Mouse (Mus musculus) embryo, embryonic 11 days (tissue): ENCODE results near the gene Trpm1.

ENCODE experiments used
- DNase-seq: peaks from one replicate; pipeline ENCODE4 v3.0.0-alpha.2; 2015

Gene Trpm1

DNA sequence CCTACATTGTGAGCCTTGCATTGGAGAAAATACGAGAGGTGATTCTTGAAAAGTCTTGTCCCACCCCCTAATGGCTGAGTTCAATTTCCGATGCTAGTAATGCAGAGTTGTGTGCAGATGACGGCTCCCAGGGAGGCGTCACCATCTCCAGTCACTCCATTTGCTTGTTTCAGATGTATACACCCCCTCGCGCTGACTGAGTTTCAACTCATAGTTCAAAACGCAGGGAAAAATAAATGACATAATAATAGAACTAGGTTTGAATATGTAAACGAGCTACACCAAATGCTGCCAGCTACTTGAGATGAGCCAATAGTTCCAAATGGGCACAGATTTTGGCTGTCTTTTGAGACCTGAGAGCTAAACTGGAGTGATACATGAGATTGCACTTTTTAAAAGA, 84.1 kb downstream of the Trpm1 start:
- DNase-seq, result no peak

DNA sequence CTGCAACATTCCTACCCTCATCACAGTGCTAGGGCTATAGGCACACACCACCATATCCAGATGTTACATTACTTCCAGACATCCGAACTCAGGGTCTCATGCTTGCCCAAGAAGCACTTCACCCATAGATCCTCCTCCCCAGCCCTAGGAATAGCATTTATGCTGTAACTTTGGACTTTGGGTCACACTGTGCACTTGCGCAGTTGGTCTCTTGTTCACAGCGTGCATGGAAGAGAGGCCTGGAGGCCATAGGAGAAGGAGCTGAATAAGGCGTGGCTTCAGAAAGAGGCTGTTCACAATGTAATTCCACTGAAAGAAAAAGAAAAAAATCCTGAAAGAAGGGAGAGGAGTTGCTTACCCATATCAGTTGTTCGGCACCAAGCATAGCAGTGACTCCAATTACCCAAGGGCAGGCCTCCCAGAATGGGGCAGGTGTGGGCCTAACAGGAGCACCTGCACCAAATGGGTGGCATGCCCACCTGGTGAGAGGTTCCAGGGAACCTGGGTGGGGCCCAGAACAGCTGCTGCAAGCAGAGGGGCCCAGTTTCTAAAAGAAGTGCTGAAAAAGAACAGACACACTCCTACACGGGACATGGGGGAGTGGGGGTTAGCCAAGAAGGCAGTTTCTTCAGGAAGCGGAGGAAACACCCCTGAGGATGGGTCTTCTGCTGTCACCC, 84.9 kb downstream of the Trpm1 start:
- DNase-seq, result no peak

DNA sequence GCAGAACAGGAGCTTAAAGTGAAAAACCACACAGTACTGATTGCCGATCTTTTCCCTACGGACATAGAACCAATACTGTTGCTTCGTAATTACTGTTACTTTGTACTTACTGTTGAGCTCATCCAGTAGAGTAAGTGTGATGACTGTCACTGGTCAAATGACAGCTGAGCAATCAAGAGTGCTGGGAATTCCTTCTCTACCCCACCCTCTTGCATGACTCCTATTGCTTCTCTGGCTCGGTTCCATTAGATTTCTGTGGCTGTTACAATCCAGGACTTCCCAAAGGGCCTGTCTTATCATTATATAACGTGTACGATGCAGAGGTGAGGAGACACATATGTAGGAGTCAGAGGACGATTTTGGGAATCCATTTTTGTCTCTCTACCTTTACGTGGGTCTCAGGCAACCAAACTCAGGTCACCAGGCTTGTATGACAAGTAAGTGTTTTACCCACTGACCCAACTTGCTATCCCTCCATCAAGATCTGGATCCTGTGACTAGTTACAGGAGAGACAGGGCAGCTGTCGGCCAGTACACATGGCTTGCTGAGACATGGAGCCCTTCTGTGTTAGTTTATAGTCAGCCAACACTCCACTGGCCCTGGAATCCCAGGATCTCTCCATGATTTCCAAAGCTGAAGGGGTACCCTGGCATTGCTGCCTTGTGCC, 85.6 kb downstream of the Trpm1 start:
- no peak for DNase-seq

DNA sequence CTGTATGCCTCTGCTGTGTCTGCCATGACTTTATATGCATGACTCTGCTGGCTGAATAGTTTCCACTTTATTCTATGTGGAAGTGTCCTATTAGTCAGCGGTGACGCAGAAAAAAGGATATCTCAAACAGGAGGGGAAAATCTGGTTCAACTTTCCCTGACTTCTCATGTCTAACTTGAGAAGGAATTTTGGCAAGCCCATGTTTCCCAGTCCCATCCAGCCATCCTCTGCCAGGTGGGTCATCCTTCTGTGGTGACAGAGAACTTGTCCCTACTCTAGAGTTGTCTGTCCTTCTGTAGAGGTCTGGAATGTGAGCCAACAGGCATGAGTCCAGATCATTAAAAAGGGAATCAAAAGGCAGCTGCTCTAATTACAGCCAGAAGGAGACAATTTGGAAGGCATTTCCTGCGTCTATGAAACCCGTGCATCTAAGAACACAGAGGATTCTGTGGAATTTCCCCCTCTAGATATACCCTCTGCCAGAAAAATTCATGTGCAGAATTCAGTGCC, 86.2 kb downstream of the Trpm1 start:
- DNase-seq, result no peak

DNA sequence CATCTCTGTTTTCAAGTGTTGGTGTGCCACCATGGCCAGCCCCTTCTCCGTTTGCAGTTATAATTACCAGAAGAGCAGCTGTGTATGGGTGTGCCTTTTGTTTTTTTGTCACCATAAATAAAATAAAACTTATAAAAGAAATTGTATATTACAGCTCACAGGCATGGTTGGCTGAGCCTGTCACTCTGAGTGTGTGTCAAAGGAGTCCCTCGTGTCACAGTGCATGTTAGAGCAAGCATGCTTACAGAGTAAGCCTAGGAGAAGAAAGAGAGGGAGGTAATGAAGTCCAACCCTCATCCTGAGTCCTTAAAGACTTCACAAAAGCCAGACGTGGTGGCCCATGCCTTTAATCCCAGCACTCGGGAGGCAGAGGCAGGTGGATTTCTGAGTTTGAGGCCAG, 88.8 kb downstream of the Trpm1 start:
- DNase-seq, result no peak

DNA sequence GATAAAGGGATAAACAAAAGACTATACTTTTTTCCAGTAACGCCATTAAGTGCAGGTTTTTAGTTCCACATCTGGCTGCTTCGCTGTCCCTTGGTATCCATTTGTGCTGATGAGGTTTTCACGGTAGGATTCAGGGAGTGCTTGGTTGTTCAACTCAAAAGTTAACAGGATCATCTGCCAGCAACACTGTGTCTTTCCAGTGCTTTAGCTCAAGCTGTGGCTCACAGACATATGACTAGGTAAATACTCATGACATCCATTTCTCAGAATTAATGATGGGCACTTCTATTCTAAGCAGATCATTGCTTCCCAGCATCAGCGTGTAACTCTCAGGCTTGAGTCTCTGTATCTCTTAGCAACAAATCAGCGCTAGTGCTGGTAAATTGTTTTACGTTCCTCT, 90.7 kb downstream of the Trpm1 start:
- DNase-seq, result no peak

DNA sequence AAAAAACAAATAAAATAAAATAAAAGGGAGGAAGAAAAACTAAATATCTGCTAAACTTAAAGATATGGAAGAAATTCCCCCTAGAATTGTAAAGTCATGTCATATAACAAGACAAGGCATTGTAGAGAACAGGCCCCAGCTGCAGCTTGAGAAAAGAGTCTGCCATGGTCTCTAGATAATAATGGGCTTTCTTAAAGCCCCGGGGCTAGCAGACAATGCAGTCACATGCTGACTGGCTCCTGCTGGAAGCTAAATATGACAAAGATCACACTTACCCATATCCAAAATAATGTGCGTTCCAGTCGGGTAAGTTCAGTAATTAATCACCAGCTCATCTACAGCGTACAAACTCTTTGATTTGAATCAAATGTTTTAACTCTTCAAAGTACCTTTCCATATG, 93.1 kb downstream of the Trpm1 start:
- no peak for DNase-seq

DNA sequence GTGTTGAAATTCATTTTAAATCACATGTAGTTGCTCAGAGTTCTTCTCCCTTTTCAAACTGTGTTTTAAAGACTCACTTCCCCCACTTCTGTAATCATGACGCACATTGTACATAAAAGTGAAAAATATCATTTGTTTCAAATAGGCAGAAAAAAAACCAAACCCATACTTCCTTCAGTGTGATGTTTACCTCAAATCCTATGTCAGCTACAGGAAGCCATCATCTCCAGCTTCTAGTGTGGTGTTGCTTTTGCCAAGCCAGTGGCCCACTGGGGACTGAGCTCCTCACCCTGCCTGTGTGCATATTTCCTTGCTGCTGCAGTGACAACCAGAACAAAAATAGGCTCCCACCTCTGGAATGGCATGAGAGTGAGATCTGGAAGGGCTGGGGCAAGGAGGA, 94.7 kb downstream of the Trpm1 start:
- no peak for DNase-seq

DNA sequence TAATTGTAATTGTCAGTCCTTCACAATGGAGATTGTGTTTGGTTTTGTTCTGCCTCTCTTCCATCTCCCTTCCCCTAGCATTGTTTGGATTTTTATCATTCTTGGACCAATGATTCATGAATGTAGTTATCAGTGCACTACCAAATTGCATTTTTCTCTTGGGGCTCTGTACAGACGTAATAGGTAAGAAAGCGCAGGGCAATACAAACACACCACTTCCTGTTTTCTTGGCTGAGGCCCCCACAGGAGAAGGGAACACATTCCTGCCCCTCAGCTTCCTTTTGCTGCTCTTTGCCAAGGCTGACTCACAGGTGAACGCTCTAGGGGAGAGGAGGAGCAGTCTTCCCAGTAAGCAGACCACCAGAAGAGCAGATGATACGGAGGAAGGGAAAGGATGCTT, 96.1 kb downstream of the Trpm1 start:
- no peak for DNase-seq

DNA sequence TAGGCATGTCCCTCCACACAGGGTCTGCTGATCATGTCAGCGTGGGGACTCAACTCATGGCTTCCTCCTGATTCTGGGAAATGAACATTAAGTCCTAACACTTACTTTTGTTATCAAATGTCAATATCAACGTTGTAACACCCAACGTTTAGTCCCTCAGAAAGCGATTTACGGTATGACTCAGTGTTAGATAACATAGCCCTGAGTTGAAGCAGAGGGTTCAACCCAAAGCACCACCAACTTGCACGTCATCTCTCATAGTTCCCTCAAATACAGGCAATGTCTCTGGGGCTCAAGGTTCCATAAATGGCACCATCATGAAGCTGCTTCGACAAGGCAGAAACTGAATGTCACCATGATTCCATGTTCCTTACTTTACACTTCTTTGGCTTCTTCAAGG, 96.8 kb downstream of the Trpm1 start:
- no peak for DNase-seq

DNA sequence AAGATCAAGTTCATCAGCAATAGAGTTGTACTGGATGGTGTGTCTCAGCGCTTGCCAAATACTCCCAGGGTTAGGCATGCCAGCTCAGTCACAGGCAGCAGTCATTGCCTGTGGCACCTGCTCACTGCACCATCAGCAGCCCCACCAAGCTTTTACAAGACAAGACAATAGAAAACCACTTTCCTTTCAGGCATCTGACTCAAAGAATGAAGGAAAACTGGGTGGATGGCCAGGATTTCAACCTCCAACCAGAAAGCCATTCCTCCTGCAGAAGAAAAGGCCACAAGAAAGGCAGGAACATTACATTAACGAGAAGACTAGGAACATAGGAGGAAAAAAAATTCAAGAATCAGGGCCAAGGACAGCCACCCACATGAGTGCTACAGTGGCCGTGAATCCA, 100.1 kb downstream of the Trpm1 start:
- DNase-seq, result no peak

DNA sequence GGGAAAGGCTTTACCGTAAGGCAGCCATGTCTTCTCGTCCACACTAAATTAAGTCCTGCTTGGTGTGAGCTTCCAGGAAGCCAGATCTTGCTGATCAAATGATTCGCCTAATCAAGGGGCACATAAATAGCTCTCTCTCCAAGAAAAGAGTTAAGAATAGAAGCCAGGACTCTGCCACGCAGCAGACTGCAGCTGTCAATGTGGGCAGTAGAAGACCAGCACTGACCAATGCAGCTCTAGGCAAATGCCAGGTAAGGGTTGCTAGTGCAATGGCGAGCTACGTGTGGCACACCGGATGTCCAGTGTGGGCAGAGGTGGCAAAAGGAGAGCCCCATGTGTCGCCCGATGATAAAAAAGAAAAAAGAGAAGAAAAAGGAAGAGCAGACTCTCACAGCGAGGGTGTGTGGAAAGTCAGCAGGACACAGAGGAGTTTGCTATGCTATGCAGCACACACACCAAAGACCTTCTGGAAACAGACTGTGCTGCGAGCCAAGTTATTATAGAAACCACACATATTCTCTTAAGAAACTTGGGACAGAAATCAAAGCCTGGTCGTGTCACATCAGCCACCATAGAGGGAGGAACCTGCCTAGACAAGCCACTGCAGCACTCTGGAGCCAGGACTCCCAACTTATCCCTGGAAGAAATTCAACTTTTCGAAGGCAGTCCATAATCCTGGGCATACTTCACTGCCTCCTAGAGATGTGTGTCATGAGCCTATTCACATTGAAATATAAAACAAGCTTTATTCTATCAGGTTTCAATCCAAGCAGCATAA, 112.1 kb downstream of the Trpm1 start:
- DNase-seq, result no peak

DNA sequence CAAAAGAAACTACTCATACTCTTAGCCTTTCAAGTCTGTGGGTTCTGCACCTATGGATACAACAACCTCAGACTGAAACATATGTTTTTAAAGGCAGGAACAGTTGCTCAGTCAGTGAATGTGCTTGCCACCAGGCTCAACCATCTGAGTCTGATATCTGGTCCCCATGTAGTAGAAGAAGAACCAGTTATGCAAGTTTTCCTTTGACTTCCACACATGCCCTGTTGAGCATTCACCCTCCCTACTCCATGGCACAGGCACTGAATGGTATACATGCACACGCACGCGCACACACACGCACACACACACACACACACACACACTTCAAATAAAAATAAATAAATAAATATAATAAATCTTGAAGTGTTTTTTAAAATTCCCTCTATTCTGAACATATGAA, 113.0 kb downstream of the Trpm1 start:
- no peak for DNase-seq

DNA sequence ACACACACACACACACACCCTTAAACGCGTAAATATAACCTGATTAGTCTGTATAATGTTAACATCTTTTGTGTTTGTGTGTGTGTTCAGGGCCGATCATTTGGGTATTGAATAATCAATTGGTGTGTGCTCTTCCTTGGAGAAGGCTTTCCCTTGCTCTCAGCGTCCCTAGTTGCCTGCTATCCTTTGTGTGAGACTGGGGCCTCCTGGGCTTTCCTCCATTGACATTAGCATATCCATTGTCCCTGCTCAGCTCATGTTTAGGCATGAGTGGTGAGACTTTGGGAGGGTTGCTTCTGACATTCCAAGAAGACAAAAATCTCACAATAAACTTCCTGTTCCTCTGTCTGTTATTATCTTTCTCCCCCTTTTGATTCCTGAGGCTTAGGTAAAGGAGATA, 118.3 kb downstream of the Trpm1 start:
- peak; percentile 69 for DNase-seq

DNA sequence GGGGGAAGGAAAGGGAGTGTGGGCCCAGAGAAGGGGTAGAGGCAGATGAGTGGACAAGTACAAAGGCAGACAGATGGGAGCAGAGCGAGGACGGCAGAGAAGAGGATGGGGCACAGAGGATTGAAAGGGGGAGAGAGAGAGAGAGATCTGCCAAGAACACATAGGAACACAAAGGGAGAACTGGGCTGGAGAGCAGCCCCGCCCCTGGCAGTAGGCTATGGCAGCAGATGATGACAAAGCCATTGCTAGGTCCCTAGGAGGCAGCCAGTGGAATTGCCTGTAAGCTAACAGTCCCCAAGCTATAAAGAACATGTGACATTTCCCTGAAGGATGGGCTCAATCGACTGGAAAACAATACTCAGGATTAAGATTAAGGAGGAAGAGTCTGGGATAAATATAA, 121.9 kb downstream of the Trpm1 start:
- DNase-seq, result no peak

DNA sequence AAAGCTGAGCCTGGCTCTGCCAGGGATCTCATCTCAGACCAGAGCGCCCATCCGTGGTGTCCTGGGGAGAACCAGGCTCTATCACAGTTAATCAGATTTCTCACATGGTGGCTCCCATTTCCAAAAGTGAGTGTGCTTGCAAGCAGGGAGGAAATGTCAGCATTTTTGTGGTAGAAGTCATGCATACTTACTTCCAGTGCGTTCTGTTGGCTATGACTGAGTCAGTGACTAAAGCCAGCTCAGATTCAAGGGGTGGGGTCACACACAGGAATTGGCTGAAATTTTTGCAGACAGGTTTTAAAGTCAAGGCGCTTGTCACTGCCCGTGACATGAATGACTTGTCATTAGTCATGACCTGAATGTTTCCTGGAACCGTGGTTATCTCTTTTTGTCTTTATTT, 123.3 kb downstream of the Trpm1 start:
- no peak for DNase-seq

DNA sequence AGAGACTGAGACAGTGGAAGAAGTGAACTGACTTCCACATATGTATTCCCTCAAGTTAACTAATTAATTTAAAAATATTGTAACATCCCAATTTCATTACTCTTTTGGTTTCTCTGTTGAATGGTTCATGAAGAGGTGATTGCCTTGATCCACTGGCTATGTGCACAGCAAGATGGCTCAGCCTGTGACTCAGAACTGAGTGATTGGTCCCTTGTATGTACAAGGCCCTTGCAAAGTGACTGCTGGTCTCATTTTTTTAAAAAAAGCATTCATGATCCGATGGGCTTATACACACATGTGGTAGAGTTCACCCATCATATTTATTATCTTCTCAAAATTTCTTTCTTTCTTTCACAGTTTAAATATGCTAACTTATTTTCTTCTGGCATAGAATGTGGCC, 124.9 kb downstream of the Trpm1 start:
- no peak for DNase-seq

DNA sequence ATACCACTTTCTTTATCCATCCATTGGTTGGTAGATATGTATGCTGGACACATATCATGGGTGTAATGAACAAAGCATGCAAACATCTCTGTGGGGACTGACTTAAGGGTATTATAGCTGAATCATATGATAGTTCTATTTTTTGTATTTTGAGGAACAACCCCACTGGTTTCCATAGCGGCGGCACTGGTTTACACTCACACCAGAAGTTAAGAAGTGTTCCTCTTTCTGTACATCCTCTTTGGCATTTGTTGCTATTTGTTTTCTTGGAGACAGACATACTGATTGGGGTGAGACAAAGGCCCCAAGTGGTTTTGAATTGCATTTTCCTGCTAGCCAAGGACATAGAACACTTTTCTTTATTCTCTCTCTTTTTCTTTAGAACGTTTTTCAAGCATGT, 125.9 kb downstream of the Trpm1 start:
- no peak for DNase-seq

DNA sequence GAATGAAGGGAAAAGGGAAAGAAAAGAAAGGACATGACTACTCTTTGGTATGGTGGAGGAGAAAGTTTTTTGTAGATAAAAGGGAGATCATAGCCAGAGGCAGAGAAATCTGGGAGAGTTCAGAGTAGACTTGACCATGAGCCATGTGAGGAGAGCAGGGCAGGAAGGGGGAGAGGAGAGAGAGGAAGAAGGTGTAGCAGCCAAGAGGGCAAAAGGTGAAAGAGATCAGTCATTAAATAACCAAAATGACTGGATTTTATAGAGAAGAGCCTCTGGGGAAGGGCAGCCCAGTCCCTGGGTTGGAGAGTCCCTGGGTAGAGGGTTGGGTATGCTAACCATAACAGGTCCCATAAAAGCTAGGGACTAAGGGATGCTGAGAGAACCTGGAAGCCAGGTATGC, 132.9 kb downstream of the Trpm1 start:
- DNase-seq, result no peak

DNA sequence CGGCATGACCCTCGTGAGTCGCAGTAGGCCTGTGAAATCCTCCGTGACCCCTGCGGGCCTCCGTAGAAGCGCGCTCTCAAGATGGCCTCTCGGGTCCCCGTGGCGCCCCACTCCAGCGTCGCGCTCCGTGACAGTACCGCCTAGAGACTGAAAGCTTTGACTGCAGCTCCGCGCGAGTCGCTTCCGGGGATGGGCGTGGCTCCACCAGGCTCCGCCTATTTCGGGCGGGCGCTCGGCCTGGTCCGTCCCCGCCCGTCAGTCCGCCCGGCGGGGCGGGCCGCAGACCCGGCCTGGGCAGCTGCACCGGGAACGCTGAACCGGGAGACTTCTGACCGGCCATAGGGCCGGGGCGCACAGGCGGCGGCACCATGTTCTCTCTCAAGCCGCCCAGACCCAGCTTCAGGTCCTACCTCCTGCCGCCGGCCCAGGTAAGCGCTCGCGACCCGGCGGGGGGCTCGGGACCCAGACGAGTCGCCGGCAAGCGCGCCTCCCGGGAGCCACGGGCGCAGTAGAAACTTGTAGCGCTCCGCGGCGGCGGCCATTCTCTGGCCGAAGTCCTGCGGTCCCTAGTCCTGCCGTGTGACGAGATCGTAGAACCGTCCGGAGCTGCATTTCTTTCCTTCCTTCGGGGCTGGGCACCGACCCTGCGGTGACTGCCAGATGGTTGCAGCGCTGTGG, 133.9 kb downstream of the Trpm1 start, which contains the start of gene Mtmr10:
Mtmr10 (plus strand) TSS at position 240 of the 678 bp plus-strand sequence.
- peak; percentile 97 for DNase-seq

DNA sequence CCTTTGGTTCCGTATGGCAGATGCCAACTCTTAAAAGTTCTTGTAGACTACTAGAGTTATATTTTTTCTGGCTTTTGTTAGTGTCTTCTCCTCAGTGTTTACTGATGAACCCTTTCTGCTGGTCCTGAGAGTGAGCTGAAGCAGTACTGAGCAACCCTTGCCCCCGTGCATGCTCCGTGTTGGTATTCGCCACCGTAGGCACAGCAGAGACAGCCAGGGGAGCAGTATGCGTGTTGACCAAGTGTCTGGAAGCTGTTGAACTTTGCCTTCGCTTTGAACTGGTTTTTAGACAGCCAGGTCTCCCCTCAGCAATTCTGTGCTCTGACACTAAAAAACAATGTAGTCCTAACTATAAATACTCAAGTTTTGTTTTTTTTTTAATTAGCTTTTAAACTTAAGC, 135.8 kb downstream of the Trpm1 start:
- no peak for DNase-seq

DNA sequence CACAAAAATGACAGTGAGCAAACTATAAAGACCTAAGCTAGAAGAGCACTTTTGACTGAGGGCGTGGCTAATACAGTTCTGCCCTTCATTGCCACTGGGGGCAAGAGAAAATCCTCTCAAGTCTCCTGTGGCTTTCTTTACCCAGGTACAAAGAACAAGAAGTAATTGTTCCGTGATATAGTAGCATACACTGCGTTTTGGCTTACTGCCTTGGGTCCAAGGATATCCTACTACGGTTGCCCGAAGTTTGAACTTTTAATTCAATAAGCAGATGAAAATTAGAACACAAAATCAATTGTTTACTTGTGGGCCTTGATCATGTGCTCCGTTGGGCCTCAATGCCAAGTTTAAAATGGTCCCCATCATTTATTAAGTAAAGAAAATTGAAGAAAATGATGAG, 136.8 kb downstream of the Trpm1 start:
- no peak for DNase-seq

DNA sequence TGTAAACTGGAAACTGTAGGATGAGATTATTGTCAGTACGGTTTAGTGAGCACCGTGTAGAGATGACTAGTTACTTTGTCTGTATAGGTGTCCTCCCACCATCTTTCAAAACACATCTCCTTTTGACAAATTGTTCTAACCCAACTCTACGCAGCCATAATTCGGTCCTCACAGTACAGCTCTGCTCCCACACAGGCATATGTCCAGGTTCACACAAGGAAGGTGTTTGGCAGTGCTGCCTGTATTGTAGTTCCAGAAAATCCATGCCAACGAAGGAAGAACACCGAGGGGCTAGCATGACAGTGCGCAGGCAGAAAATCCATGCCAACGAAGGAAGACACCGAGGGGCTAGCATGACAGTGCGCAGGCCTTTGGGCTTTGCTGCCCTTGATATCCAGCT, 138.1 kb downstream of the Trpm1 start:
- DNase-seq, result no peak
